Mouse (Mus musculus) fat pad, adult 2 months (tissue): ENCODE measurements around the gene Elp4.
A peak's percentile ranks its signal among the peaks of the same experiment; 100 is the strongest.

ENCODE experiments used
- DNase-seq: peaks from one replicate; pipeline ENCODE4 v3.0.0-alpha.2; 2011; ENCODE audit warnings: low read depth, low spot score; ENCODE audit errors: extremely low read depth

Gene Elp4

GRCm38 (mm10) chr2:105684991-105685650, 219.2 kb downstream of the Elp4 start:
- DNase-seq, result no peak

- no peak for DNase-seq
Observed at GRCm38 (mm10) chr2:105683771-105684410, 220.5 kb downstream of the Elp4 start.

- DNase-seq, result no peak
Observed at GRCm38 (mm10) chr2:105682634-105683351, 221.6 kb downstream of the Elp4 start.

- no peak for DNase-seq
Observed at GRCm38 (mm10) chr2:105682011-105682501, 222.3 kb downstream of the Elp4 start.

GRCm38 (mm10) chr2:105680999-105681710, 223.2 kb downstream of the Elp4 start:
- DNase-seq, result no peak

GRCm38 (mm10) chr2:105680146-105680998, 224.0 kb downstream of the Elp4 start:
- DNase-seq, result no peak

- no peak for DNase-seq
Observed at GRCm38 (mm10) chr2:105679331-105679730, 225.0 kb downstream of the Elp4 start.

GRCm38 (mm10) chr2:105678880-105679321, 225.5 kb downstream of the Elp4 start:
- DNase-seq, result no peak

GRCm38 (mm10) chr2:105678306-105678705, 226.1 kb downstream of the Elp4 start:
- DNase-seq, result no peak

- DNase-seq, result no peak
Observed at GRCm38 (mm10) chr2:105677434-105678105, 226.8 kb downstream of the Elp4 start.

- DNase-seq, result no peak
Observed at GRCm38 (mm10) chr2:105676909-105677433, 227.4 kb downstream of the Elp4 start.

GRCm38 (mm10) chr2:105676080-105676908, 228.1 kb downstream of the Elp4 start:
- no peak for DNase-seq

- no peak for DNase-seq
Observed at GRCm38 (mm10) chr2:105675730-105676079, 228.7 kb downstream of the Elp4 start.

- peak; percentile 13 for DNase-seq
Observed at GRCm38 (mm10) chr2:105674875-105675729, 229.3 kb downstream of the Elp4 start.

- DNase-seq, result no peak
Observed at GRCm38 (mm10) chr2:105674061-105674874, 230.1 kb downstream of the Elp4 start.

- no peak for DNase-seq
Observed at GRCm38 (mm10) chr2:105673631-105674060, 230.7 kb downstream of the Elp4 start.

GRCm38 (mm10) chr2:105673054-105673453, 231.3 kb downstream of the Elp4 start:
- DNase-seq, result no peak
